Mouse (Mus musculus): ENCODE data around the gene Acsbg2. TPM values are rescaled to one million over a fixed set of nuclear protein-coding genes. Genes with fewer than 3 reads are reported as not detected.

The Acsbg2 gene
- polyA plus RNA-seq, 1 experiment from 2014 or later, result not detected

DNA sequence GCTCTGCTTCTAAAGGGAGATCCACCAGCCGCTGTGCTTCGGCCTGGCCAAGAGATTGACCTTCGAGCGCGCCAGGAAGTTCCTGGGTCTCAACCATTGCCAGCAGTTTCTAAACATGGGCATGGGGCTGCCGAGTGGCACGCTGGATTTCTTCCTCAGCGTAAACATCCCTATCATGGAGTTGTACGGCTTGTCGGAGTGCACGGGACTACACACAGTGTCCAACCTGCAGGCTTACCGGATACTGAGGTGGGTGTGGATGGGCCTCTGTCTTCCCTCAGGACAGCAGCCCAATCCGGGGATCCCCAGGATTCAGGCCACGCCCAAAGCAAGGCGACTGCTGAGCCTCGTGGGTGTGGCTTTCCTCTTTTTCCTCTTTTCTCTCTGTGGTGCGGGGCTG lies 9.4 kb upstream of the Acsbg2 start:
- H3K9me3 ChIP-seq (ENCODE audit: control insufficient read depth, low read length), result 0 out of 2 replicates have a peak, but pooled peaks cover 2% of the 10 kb centered on the region
- no peaks in the 10 kb centered on the region for H3K36me3 ChIP-seq (ENCODE audit: control insufficient read depth, insufficient read depth, low read length)
- H3K4me2 ChIP-seq, result peak overlapping the region; percentile 41
- no peak overlapping the region for H3K9ac ChIP-seq (ENCODE audit: low read depth, low read length)
- no peak overlapping the region; the same call in 1 of the 2 replicates for H3K4me3 ChIP-seq (ENCODE audit: low read depth, low read length)
- no peak overlapping the region for H3K27ac ChIP-seq (ENCODE audit: low read depth, low read length)
- no peaks in the 10 kb centered on the region for H3K27me3 ChIP-seq (replicated peaks; ENCODE audit: control insufficient read depth, insufficient read depth, low read length)
- no peak for DNase-seq (ENCODE audit: low spot score)
- ATAC-seq (replicated peaks; ENCODE audit: low FRiP score), result 0 out of 2 replicates have a peak, but pooled peaks have one; percentile 32
- WGBS, result 32% methylated on average over 17 of the region's 17 CpGs
- no peaks in the 10 kb centered on the region; the same call in 1 of the 2 replicates for H3K4me1 ChIP-seq (replicated peaks; ENCODE audit: control insufficient read depth, insufficient read depth, low read length)

DNA sequence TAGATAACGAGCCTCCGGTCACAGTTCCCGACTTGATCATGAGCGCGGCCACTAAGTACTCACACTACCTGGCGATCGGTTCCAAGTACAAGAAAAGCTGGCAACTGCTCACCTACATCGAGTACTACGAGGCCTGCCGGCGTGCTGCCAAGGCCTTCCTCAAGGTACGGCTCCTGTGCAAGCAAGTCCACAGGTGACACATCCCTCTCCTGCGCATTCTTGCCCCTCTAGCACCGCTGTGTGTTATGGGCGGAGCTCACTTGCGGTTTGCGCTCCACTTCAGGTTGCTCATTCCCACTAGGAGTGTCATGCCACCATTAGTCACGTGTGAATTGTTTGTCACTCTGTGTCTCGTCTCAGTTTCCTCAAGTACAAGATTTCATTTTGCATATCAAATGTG lies 3.2 kb upstream of the Acsbg2 start:
- no peaks in the 10 kb centered on the region for H3K4me1 ChIP-seq (replicated peaks; ENCODE audit: control insufficient read depth, insufficient read depth, low read length)
- WGBS, result 90% methylated on average over 19 of the region's 19 CpGs
- no peak overlapping the region for H3K9ac ChIP-seq (ENCODE audit: low read depth, low read length)
- no peaks in the 10 kb centered on the region for H3K36me3 ChIP-seq (ENCODE audit: control insufficient read depth, insufficient read depth, low read length)
- no peak overlapping the region for H3K4me2 ChIP-seq
- no peak overlapping the region for H3K27ac ChIP-seq (ENCODE audit: low read depth, low read length)
- H3K4me3 ChIP-seq (ENCODE audit: low read depth, low read length), result no peak overlapping the region
- no peaks in the 10 kb centered on the region; the same call in 1 of the 2 replicates for H3K27me3 ChIP-seq (replicated peaks; ENCODE audit: control insufficient read depth, insufficient read depth, low read length)
- DNase-seq (ENCODE audit: low spot score) (no peak), ATAC-seq (replicated peaks; ENCODE audit: low FRiP score) (no peak)
- H3K9me3 ChIP-seq (ENCODE audit: control insufficient read depth, low read length), result no peaks in the 10 kb centered on the region

DNA sequence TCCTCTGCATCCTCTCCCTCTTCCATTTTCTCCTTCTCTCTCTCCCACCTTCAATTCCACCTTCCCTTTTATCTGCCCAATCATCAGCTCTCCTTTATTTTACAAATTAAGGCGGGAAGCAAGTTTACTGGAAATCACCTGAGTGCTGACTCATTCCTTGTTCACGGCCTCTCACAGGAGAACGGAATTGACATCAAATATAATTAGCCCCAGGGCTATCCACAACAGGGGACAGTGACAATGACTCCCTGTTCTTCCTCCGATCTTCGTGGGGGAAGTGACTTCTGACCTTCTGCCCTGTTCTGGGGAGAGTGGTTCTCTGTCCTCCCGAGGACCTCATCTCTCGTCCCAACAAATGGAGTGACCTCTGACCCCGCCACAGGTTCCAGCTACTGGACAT lies 2.7 kb upstream of the Acsbg2 start:
- ATAC-seq (replicated peaks; ENCODE audit: low FRiP score) (no peak), DNase-seq (ENCODE audit: low spot score) (no peak)
- Histone ChIP-seq H3K27me3 (replicated peaks; ENCODE audit: control insufficient read depth, insufficient read depth, low read length) (no peaks in the 10 kb centered on the region; the same call in 1 of the 2 replicates), H3K4me2 (no peak overlapping the region), H3K9ac (ENCODE audit: low read depth, low read length) (no peak overlapping the region), H3K27ac (ENCODE audit: low read depth, low read length) (no peak overlapping the region), H3K9me3 (ENCODE audit: control insufficient read depth, low read length) (no peaks in the 10 kb centered on the region), H3K36me3 (ENCODE audit: control insufficient read depth, insufficient read depth, low read length) (no peaks in the 10 kb centered on the region), H3K4me1 (replicated peaks; ENCODE audit: control insufficient read depth, insufficient read depth, low read length) (no peaks in the 10 kb centered on the region), H3K4me3 (ENCODE audit: low read depth, low read length) (no peak overlapping the region)
- 63% methylated on average over 8 of the region's 8 CpGs for WGBS

DNA sequence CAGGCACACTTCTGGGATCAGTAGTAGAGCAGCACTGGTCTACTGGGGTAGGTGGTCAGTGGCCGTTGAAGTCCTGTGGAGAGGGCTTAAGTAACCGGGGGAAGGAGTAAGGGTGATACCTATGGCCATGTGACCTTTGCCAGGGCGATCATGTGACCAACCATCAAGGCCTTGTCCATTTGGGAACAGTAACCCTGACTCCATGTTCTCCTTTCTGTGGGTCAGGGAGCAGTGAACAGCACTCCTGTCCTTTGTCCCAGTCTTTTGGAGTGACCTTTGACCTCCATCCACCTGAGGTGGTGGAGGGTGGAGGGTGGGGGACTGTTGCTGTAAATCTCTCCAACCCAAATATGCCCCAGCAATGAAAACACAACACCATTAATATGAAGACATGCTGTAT lies 2.2 kb upstream of the Acsbg2 start:
- ATAC-seq (replicated peaks; ENCODE audit: low FRiP score), result no peak
- H3K27me3 ChIP-seq (replicated peaks; ENCODE audit: control insufficient read depth, insufficient read depth, low read length), result no peaks in the 10 kb centered on the region; the same call in 1 of the 2 replicates
- H3K4me1 ChIP-seq (replicated peaks; ENCODE audit: control insufficient read depth, insufficient read depth, low read length), result no peaks in the 10 kb centered on the region
- no peak for DNase-seq (ENCODE audit: low spot score)
- no peak overlapping the region for H3K4me2 ChIP-seq
- no peaks in the 10 kb centered on the region for H3K36me3 ChIP-seq (ENCODE audit: control insufficient read depth, insufficient read depth, low read length)
- H3K27ac ChIP-seq (ENCODE audit: low read depth, low read length), result no peak overlapping the region
- no peak overlapping the region for H3K9ac ChIP-seq (ENCODE audit: low read depth, low read length)
- no peak overlapping the region for H3K4me3 ChIP-seq (ENCODE audit: low read depth, low read length)
- H3K9me3 ChIP-seq (ENCODE audit: control insufficient read depth, low read length), result no peaks in the 10 kb centered on the region
- 83% methylated on average over 3 of the region's 3 CpGs for WGBS

DNA sequence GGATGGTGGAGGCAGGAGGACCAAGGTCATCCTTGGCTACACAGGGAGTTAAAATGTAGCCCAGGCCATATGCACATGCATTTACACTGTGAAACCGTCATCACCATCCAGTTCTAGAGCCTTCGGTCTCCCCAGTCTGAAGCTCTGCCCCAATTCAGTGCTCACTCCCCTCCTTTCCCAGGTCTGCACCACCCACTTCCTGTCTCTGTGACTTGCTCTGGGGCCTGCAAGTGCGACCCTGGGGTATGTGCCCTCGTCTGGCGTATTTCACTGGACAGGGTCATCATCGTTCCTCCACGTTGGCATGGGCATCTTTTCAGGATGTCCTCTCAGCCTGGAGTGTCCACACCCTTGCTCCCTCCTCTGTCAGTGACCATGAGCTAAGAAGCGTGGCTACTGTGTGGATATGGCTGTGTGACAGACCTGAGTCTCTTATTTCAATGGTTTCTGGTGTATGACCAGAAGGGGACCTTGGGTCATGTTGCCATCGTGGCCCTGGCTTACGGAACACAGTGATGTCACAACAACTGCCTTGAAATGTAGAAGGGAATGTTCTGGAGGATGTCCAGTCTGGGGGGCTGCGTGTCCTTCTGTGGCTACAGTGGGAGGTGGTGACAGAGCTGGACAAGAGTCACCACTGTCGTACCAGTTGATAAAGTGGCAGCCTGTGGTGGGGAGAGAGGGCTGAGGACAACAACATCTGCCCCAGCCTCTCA lies 847 bp upstream of the Acsbg2 start, which contains the start of gene 1700061G19Rik:
TSS of gene 1700061G19Rik (plus strand) at position 542 of the 716 bp plus-strand sequence.
- H3K9ac ChIP-seq (ENCODE audit: low read depth, low read length), result no peak within 1 kb of the TSS

DNA sequence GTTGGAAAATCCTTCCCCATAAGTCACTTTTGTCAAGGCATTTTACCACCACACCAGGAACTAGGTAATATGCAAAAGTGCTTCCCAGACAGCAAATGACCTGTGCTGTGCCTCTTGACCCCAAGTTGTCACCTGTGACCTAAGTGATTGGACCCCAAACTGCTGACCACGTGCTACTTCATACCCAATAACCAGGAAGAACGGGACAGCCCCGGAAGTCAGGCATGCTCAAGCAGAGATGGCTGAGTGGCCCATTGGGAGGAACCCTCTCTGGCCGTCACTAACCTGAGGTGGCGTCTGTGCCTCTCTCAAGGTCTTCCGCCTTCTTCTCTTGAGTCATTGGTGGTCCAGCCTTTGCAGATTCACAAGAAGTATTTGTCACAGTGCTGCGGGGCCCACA lies 1.7 kb downstream of the Acsbg2 start:
- no peak for ATAC-seq (replicated peaks; ENCODE audit: low FRiP score)
- Histone ChIP-seq H3K36me3 (ENCODE audit: control insufficient read depth, insufficient read depth, low read length) (no peaks in the 10 kb centered on the region), H3K9ac (ENCODE audit: low read depth, low read length) (no peak overlapping the region)

More for the DNA sequence above, 847 bp upstream of the Acsbg2 start, which contains the start of gene 1700061G19Rik:
- no peak within 1 kb of the TSS for H3K4me3 ChIP-seq (ENCODE audit: low read depth, low read length)
- no peaks in the 10 kb centered on the region; the same call in 1 of the 2 replicates for H3K27me3 ChIP-seq (replicated peaks; ENCODE audit: control insufficient read depth, insufficient read depth, low read length)
- no peaks in the 10 kb centered on the region for H3K36me3 ChIP-seq (ENCODE audit: control insufficient read depth, insufficient read depth, low read length)
- H3K9me3 ChIP-seq (ENCODE audit: control insufficient read depth, low read length), result no peaks in the 10 kb centered on the region
- DNase-seq (ENCODE audit: low spot score) (no peak), ATAC-seq (replicated peaks; ENCODE audit: low FRiP score) (no peak)
- 72% methylated on average over 12 of the region's 12 CpGs for WGBS
- H3K4me1 ChIP-seq (replicated peaks; ENCODE audit: control insufficient read depth, insufficient read depth, low read length), result peaks cover 2% of the 10 kb centered on the region
- H3K4me2 ChIP-seq, result no peak within 1 kb of the TSS
- H3K27ac ChIP-seq (ENCODE audit: low read depth, low read length), result no peak within 1 kb of the TSS

DNA sequence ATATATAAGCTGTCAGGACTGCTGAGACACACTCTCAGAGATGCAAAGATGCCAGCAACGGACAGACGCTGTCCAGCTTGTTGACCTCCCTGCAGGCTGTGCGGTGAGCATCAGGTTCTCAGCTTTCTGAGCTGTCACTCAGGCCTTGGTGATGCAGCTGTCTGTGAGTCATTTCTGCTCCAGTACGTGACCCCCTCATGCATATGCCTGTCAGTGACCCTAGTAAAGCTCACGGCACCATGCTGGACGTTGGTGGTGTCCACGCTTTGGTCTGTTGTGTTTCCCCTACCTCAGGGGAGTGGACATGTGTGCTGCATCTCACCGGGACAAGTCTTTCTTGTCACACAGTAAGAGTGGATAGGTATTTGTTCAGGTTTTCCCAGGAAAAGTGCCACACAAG lies 2.5 kb downstream of the Acsbg2 start:
- no peak overlapping the region for H3K4me3 ChIP-seq (ENCODE audit: low read depth, low read length)
- no peaks in the 10 kb centered on the region for H3K36me3 ChIP-seq (ENCODE audit: control insufficient read depth, insufficient read depth, low read length)
- no peak overlapping the region for H3K9ac ChIP-seq (ENCODE audit: low read depth, low read length)
- ATAC-seq (replicated peaks; ENCODE audit: low FRiP score) (no peak), DNase-seq (ENCODE audit: low spot score) (no peak)
- H3K4me2 ChIP-seq, result no peak overlapping the region
- no peak overlapping the region for H3K27ac ChIP-seq (ENCODE audit: low read depth, low read length)
- 72% methylated on average over 8 of the region's 8 CpGs for WGBS
- no peaks in the 10 kb centered on the region; the same call in 1 of the 2 replicates for H3K27me3 ChIP-seq (replicated peaks; ENCODE audit: control insufficient read depth, insufficient read depth, low read length)
- H3K9me3 ChIP-seq (ENCODE audit: control insufficient read depth, low read length), result peaks cover 4% of the 10 kb centered on the region; the same call in 1 of the 2 replicates
- H3K4me1 ChIP-seq (replicated peaks; ENCODE audit: control insufficient read depth, insufficient read depth, low read length), result peaks cover 2% of the 10 kb centered on the region

More for the DNA sequence above, 1.7 kb downstream of the Acsbg2 start:
- Histone ChIP-seq H3K4me2 (no peak overlapping the region), H3K27me3 (replicated peaks; ENCODE audit: control insufficient read depth, insufficient read depth, low read length) (no peaks in the 10 kb centered on the region; the same call in 1 of the 2 replicates), H3K4me1 (replicated peaks; ENCODE audit: control insufficient read depth, insufficient read depth, low read length) (peaks cover 2% of the 10 kb centered on the region), H3K27ac (ENCODE audit: low read depth, low read length) (no peak overlapping the region), H3K4me3 (ENCODE audit: low read depth, low read length) (no peak overlapping the region), H3K9me3 (ENCODE audit: control insufficient read depth, low read length) (no peaks in the 10 kb centered on the region; the same call in 1 of the 2 replicates)
- no peak for DNase-seq (ENCODE audit: low spot score)
- 67% methylated on average over 7 of the region's 7 CpGs for WGBS

DNA sequence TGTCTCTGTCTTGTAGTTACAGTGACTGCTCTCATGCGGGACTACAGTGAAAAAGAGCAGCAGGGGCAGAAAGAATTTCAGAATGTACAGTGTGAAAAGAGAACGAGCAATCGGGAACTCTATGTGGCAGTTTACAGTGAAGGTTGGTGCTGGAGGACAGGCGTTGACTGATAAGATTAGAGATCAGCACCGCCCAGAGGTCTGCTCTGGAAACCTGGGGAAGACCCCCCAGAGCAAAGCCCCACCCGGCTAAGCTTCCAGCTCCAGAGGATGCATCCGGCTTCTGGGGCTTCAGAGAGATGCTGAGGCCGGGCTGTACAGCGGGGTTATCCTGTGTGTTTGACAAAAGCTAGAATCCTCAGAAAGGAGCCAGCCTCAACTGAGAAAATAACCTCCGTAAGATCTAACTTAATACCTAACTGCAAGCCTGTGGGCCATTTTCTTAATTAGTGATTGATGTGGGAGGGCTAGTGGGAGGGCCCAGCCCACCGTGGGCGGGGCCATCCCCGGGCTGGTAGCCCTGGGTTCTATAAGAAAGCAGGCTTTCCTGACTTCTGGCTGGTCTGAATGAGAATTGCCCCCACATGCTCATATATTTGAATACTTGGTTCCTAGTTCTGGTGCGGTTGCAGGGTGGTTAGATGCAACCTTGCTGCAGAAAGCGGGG lies 3.8 kb downstream of the Acsbg2 start:
- ATAC-seq (replicated peaks; ENCODE audit: low FRiP score) (no peak), DNase-seq (ENCODE audit: low spot score) (no peak)
- H3K4me1 ChIP-seq (replicated peaks; ENCODE audit: control insufficient read depth, insufficient read depth, low read length), result peaks cover 2% of the 10 kb centered on the region
- no peaks in the 10 kb centered on the region for H3K36me3 ChIP-seq (ENCODE audit: control insufficient read depth, insufficient read depth, low read length)
- H3K27ac ChIP-seq (ENCODE audit: low read depth, low read length), result no peak overlapping the region
- no peak overlapping the region for H3K4me2 ChIP-seq
- WGBS, result 53% methylated on average over 15 of the region's 15 CpGs
- no peaks in the 10 kb centered on the region; the same call in 1 of the 2 replicates for H3K27me3 ChIP-seq (replicated peaks; ENCODE audit: control insufficient read depth, insufficient read depth, low read length)
- H3K9me3 ChIP-seq (ENCODE audit: control insufficient read depth, low read length), result peaks cover 6% of the 10 kb centered on the region; the same call in 1 of the 2 replicates
- H3K4me3 ChIP-seq (ENCODE audit: low read depth, low read length), result no peak overlapping the region
- H3K9ac ChIP-seq (ENCODE audit: low read depth, low read length), result no peak overlapping the region
